Mouse (Mus musculus): ENCODE results near the gene Atp6v0a1.

GRCm38 (mm10) chr11:101081659-101082058 lies 72.4 kb downstream of the Atp6v0a1 start:
- TF ChIP-seq POLR2A (IDR thresholded peaks at IDR 0.05; ENCODE audit: extremely low read depth, insufficient read depth, low read length) (no peak), CTCF (IDR thresholded peaks at IDR 0.05; ENCODE audit: low read depth, low read length) (no peak)

Measured in liver, adult 2 months (tissue).